Mouse (Mus musculus) lung, postnatal 0 days (tissue): ENCODE results near the gene Foxf1.

Experiments used
- CTCF ChIP-seq: IDR thresholded peaks from 2 replicates; pipeline ENCODE4 v1.5.1; 2016; ENCODE audit warnings: antibody characterized with exemption, mild to moderate bottlenecking
- EP300 ChIP-seq: IDR thresholded peaks from 2 replicates; pipeline ENCODE4 v1.6.1; 2016; ENCODE audit warnings: antibody characterized with exemption, mild to moderate bottlenecking, control low read depth

- TF ChIP-seq CTCF, result no peak
- TF ChIP-seq EP300, result no peak
Observed at GRCm38 (mm10) chr8:121058081-121058480, 26.1 kb upstream of the Foxf1 start.
